Mouse (Mus musculus): ENCODE data around the gene Kbtbd6. TPM values are rescaled to one million over a fixed set of nuclear protein-coding genes. Genes with fewer than 3 reads are reported as not detected.

Kbtbd6 gene
- 0.23 TPM for total RNA-seq (2023)

DNA sequence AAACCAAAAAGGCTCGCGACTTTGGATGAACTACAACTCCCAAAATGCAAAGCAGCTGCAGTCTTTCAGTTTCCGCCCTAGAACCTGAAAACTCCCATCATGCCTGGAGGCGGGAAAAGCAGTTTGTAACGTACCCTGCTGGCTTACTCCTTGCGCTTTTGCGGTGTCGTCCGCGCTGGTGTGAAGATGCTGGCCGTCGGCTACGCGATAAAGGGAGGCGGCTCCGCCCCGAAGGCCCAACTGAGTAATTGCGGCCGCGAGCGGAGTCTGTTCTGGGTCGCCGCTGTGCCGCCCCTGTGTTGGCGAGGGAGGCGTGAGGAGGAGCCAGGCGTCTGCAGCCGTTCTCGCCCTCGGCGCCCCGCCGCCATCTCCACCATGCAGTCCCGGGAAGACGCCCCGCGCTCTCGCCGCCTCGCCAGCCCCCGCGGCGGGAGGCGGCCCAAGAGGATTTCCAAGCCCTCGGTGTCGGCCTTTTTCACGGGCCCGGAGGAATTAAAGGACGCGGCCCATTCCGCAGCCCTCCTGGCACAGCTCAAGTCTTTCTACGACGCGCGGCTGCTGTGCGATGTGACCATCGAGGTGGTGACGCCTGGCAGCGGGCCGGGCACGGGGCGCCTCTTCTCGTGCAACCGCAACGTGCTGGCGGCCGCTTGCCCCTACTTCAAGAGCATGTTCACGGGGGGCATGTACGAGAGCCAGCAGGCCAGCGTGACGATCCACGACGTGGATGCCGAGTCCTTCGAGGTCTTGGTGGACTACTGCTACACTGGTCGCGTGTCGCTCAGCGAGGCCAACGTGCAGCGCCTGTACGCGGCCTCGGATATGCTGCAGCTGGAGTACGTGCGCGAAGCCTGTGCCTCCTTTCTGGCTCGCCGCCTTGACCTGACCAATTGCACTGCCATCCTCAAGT, at the start of gene Kbtbd6:
TSS of gene Kbtbd6 (plus strand) at position 155 of the 910 bp plus-strand sequence.

DNA sequence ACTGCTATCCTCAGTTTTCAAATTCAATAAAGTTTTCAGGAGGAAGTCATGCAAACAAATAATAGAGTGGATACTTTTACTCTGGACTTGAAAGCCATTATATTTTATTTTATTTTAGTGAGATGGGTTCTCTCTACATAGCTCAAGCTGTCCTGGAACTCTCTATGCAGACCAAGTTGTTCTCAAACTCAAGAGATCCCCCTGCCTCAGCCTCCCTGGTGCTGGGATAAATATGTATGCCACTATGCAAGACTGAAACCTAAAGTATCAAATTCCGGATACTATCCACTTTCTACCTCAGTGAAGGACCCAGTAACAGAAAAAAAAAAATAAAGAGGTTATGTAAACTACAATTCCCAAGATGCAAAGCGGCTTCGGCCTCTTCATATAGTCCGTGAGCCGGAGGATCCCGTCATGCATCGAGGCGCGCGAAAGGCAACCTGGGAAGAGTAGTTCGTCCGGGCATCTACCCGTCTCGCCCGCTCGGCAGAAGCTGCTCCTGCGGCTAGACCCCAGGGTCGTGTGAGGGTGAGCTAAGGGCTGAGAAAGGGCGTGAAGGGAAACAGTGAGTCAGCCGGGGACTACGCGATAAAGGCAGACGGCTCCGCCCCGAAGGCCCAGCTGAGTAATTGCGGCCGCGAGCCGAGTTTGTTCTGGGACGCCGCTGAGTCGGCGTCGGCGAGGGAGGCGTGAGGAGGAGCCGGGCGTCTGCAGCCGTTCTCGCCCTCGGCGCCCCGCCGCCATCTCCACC, 25.5 kb upstream of the Kbtbd6 start, which contains the start of gene Kbtbd7:
TSS of gene Kbtbd7 (plus strand) at position 533 of the 751 bp plus-strand sequence.

DNA sequence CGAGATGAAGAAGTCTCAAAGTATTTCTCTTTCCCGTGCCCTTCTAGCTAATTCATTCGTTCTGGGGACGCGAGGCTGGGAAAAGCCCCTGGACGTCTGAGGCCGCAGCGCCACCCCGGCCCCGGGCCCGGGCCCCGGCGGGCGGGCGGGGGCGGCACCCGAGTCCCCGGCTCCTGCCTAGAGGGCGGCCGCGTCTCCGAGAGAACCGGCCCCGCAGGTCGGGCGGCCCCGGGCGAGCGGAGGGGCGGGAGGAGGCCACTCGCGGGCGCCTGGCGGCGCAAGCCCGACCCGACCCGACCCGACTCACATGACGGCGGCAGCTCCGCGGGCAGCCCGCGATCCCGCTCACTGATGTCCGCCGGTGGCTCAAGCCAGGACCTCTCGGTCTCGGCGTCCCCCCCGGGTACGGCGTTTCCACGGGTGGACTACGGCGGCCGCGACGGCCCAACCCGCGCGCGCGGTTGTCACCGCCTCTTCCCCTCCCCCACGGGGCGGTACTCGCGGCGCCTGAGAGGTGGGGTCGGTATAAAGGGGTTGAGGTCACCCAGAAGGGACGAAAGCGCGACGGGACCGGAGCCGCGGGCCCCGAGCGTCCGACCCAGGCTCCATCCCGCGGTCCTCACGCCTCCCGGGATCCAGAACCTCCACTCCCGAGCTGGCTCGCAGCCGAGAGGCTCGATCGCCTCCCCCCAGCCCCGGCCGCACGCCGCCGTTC, 29.1 kb downstream of the Kbtbd6 start, which contains the start of gene Elf1:
TSS of gene Elf1 (plus strand) at position 571 of the 715 bp plus-strand sequence.

DNA sequence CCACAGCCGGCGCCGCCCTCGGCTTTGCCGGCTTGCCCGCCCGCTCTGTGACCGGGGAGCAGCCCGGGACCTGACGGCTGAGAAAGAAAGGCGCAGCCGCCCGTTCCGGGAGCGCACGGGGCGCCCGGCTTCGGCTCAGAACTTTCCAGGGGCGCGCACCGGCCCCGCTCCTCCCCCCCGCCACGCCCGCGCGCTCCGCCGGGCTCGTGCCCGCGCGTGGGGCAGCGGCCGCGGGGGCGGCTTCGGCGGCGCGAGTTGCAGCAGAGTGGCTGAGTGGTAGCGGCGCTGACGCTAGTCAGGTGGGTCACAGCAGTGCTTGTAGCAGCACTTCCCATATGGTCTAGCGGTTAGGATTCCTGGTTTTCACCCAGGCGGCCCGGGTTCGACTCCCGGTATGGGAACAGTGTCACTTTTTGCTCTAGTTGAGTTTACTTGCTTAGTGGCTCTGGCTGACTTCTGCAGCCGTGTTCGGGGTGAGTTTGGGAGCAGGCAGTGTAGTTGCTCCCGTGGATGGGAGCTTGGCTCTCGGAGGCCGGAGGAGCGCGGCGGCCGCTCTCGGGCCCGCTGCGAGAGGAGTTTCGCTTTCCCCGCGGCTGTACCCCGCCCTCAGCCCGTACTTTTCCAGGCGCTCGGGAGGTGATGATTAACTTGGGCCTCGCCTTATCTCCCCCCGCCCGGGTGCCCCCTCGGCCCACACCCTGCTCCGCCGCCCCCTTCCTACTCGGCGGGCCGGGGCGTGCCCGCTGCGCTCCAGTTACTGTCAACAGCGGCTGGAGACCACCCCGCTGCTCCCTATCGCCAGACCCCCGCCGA, 29.9 kb downstream of the Kbtbd6 start, which contains the start of gene Wbp4:
TSS of gene Wbp4 (minus strand) at position 182 of the 813 bp plus-strand sequence.

Other genes starting within 250 kb of the Kbtbd6 start
- gene Zfp957, start 204.5 kb upstream of the Kbtbd6 start, total RNA-seq (2023): not detected
- gene Rgcc, start 150.2 kb upstream of the Kbtbd6 start, total RNA-seq (2023): 454 TPM
- 57.1 TPM for gene Naa16, start 61.1 kb upstream of the Kbtbd6 start, total RNA-seq (2023)
- gene Mtrf1, start 54.1 kb upstream of the Kbtbd6 start, total RNA-seq (2023): 0.32 TPM
- gene Kbtbd7, start 25.3 kb upstream of the Kbtbd6 start, total RNA-seq (2023): 10.3 TPM
- gene Elf1, start 29.4 kb downstream of the Kbtbd6 start, total RNA-seq (2023): 243 TPM
- gene Wbp4, start 29.7 kb downstream of the Kbtbd6 start, total RNA-seq (2023): 24.9 TPM
- 79.8 TPM for gene Sugt1, start 135.9 kb downstream of the Kbtbd6 start, total RNA-seq (2023)
- not detected for gene Cnmd, start 210.3 kb downstream of the Kbtbd6 start, total RNA-seq (2023)